In genomic region chr3:36853733-36854440, GRCm38 (mm10) we compare ENCODE assay signal across 8 mouse cellular contexts. TPM values are rescaled to one million over a fixed set of nuclear protein-coding genes. Genes with fewer than 3 reads are reported as not detected.
DNase-seq lines count a peak whose midpoint lies in the region; ATAC-seq and TF ChIP-seq lines count a peak whose summit lies in the region.
"Had no signal": no experiment of that assay in that cellular context is flagged by ENCODE, and none has a peak within 500 bp of the region (broad histone marks: within the 10 kb centered on the region; RNA-seq: fewer than 3 reads in every experiment).

No protein-coding gene starts in this region.

- no peaks in the 10 kb centered on the region for H3K27me3 ChIP-seq in spleen, adult 2 months (ENCODE audit: control insufficient read depth, insufficient read depth, low read length)
- H3K27me3 ChIP-seq in embryonic facial prominence, embryonic 15.5 days: no peaks in the 10 kb centered on the region

- TF ChIP-seq CTCF in spleen, adult 2 months (IDR thresholded peaks at IDR 0.05; ENCODE audit: extremely low read depth, insufficient read depth, insufficient read length, insufficient replicate concordance): no peak

- ATAC-seq in embryonic facial prominence, embryonic 15.5 days (ENCODE audit: insufficient number of reproducible peaks, low FRiP score, low TSS enrichment, low read depth): no peak

- 3% methylated on average over 10 of the region's 10 CpGs for WGBS in spleen, adult 2 months
- 44% methylated on average over 10 of the region's 10 CpGs for WGBS in embryonic facial prominence, embryonic 15.5 days

- H3K36me3 ChIP-seq in spleen, adult 2 months (ENCODE audit: control insufficient read depth, insufficient read depth, low read length): no peaks in the 10 kb centered on the region
- H3K36me3 ChIP-seq in embryonic facial prominence, embryonic 15.5 days: no peaks in the 10 kb centered on the region

- peaks cover 2% of the 10 kb centered on the region; the same call in 1 of the 2 replicates for H3K4me1 ChIP-seq in spleen, adult 2 months (ENCODE audit: control insufficient read depth, insufficient read depth, insufficient read length)
- H3K4me1 ChIP-seq in embryonic facial prominence, embryonic 15.5 days: no peaks in the 10 kb centered on the region

- no peaks in the 10 kb centered on the region for H3K9me3 ChIP-seq in embryonic facial prominence, embryonic 15.5 days (replicated peaks)

- no peak overlapping the region for H3K9ac ChIP-seq in embryonic facial prominence, embryonic 15.5 days
- H3K9ac ChIP-seq: hindbrain, embryonic 14.5 days had no signal

- H3K4me2 ChIP-seq in embryonic facial prominence, embryonic 15.5 days (replicated peaks): peak overlapping the region; percentile 27
- H3K4me2 ChIP-seq: hindbrain, embryonic 14.5 days had no signal

- TF ChIP-seq POLR2A in spleen, adult 2 months (IDR thresholded peaks at IDR 0.05; ENCODE audit: low read depth, low read length): peak; percentile 5; the same call in 1 of the 2 replicates

- H3K27ac ChIP-seq in spleen, adult 2 months (ENCODE audit: insufficient read depth, low read length): peak overlapping the region; percentile 92
- H3K27ac ChIP-seq in embryonic facial prominence, embryonic 15.5 days (replicated peaks): no peak overlapping the region
- H3K27ac ChIP-seq: hindbrain, embryonic 14.5 days had no signal

- peak; percentile 16 to 81 for DNase-seq in spleen, adult 2 months (ENCODE audit: low read depth in 1 of 2, low spot score in 2 of 2)
- no peak for DNase-seq in spleen, postnatal 14 days (ENCODE audit: low spot score in 2 of 2)
- DNase-seq in lung, postnatal 25 days (ENCODE audit: low spot score): peak; percentile 43
- no peak for DNase-seq in cerebellum, postnatal 25 days
- no peak for DNase-seq in adipocyte (ENCODE audit: low spot score)
- no peak for DNase-seq in urinary bladder, postnatal 25 days (ENCODE audit: low spot score)

- peak overlapping the region; percentile 45 for H3K4me3 ChIP-seq in spleen, adult 2 months (ENCODE audit: extremely low read depth, insufficient read depth, insufficient read length)
- H3K4me3 ChIP-seq in embryonic facial prominence, embryonic 15.5 days (replicated peaks): no peak overlapping the region

RNA-seq across cellular contexts. Expression of gene 4932438A13Rik, which starts 9.0 kb away (rescaled TPM):
- polyA plus RNA-seq in spleen, adult 2 months (2012; rRNA removed): 9.0 and 9.6 TPM in 2 replicates
- polyA plus RNA-seq in embryonic facial prominence, embryonic 15.5 days (2015; fragmentation: Nextera tagmentation; extraction: Ambion mirVana): 51.2 and 51.3 TPM in 2 replicates

Comparison
In these comparisons a context has a peak if more than half of its experiments do, and no peak if none do; other contexts are left out.
1. DNase-seq: peak in spleen, adult 2 months (2 of 2) and lung, postnatal 25 days (single experiment); none in spleen, postnatal 14 days (0 of 2), cerebellum, postnatal 25 days (0 of 2), adipocyte (single experiment) and urinary bladder, postnatal 25 days (single experiment).